Mouse (Mus musculus): ENCODE data around the gene Cckar. TPM values are rescaled to one million over a fixed set of nuclear protein-coding genes. Genes with fewer than 3 reads are reported as not detected.

Cckar gene
- total and polyA plus RNA-seq, 3 experiments: 0.11 TPM; not detected in 2

- Histone ChIP-seq H3K4me3 (ENCODE audit: low read depth, low read length) (no peak overlapping the region), H3K27me3 (ENCODE audit: insufficient read depth, low read length) (no peaks in the 10 kb centered on the region; the same call in 1 of the 2 replicates), H3K9me3 (replicated peaks) (no peaks in the 10 kb centered on the region), H3K4me1 (ENCODE audit: insufficient read depth, low read depth, low read length) (no peaks in the 10 kb centered on the region), H3K36me3 (replicated peaks) (no peaks in the 10 kb centered on the region)
- DNase-seq (ENCODE audit: low spot score): no peak
- no peak for ATAC-seq (ENCODE audit: extremely low read depth, insufficient number of reproducible peaks, low FRiP score, poor library complexity, severe bottlenecking)
- TF ChIP-seq GATA2 (IDR thresholded peaks at IDR 0.05; ENCODE audit: borderline replicate concordance, low read depth, low read length): no peak
- no peak for TF ChIP-seq GATA1 (IDR thresholded peaks at IDR 0.05; ENCODE audit: borderline replicate concordance, low read length)
- TF ChIP-seq CTCF (IDR thresholded peaks at IDR 0.05; ENCODE audit: low read depth, low read length): no peak
- TF ChIP-seq POLR2AphosphoS5 (IDR thresholded peaks at IDR 0.05; ENCODE audit: insufficient replicate concordance, low read depth, low read length): no peak
- TF ChIP-seq TAL1 (conservative IDR thresholded peaks at IDR 0.05; ENCODE audit: low read depth, low read length): no peak
Observed at GRCm38 (mm10) chr5:53692100-53692499, 15.4 kb downstream of the Cckar start.

DNA sequence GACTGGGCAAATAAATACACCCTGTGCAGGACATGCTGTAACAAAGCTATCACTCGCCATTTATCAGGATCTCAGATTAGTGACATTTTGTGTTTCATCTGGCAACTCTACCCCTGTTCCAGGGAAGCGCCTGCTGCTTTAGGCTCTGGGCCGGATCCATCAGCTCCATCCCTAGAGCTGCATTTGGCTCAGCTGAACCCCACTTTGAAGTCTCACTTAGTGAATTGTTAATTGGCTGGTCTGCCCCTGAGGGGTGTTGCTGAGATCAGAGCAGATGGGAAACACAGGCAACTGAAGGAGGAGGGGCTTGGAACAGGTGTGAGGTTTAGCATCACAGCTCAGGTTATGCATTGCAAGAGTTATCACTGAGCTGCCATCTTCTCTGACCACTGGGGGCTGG, 15.9 kb downstream of the Cckar start:
- DNase-seq (ENCODE audit: low spot score) (no peak), ATAC-seq (ENCODE audit: extremely low read depth, insufficient number of reproducible peaks, low FRiP score, poor library complexity, severe bottlenecking) (no peak)
- no peaks in the 10 kb centered on the region for H3K9me3 ChIP-seq (replicated peaks)
- H3K4me1 ChIP-seq (ENCODE audit: insufficient read depth, low read depth, low read length): no peaks in the 10 kb centered on the region
- H3K27me3 ChIP-seq (ENCODE audit: insufficient read depth, low read length): no peaks in the 10 kb centered on the region; the same call in 1 of the 2 replicates
- TF ChIP-seq POLR2AphosphoS5 (IDR thresholded peaks at IDR 0.05; ENCODE audit: insufficient replicate concordance, low read depth, low read length): no peak
- no peak for TF ChIP-seq CTCF (IDR thresholded peaks at IDR 0.05; ENCODE audit: low read depth, low read length)
- no peak for TF ChIP-seq GATA2 (IDR thresholded peaks at IDR 0.05; ENCODE audit: borderline replicate concordance, low read depth, low read length)
- no peak for TF ChIP-seq TAL1 (conservative IDR thresholded peaks at IDR 0.05; ENCODE audit: low read depth, low read length)
- TF ChIP-seq GATA1 (IDR thresholded peaks at IDR 0.05; ENCODE audit: borderline replicate concordance, low read length): no peak
- no peak overlapping the region for H3K4me3 ChIP-seq (ENCODE audit: low read depth, low read length)
- no peaks in the 10 kb centered on the region for H3K36me3 ChIP-seq (replicated peaks)

GRCm38 (mm10) chr5:53688326-53688725, 19.2 kb downstream of the Cckar start:
- ATAC-seq (ENCODE audit: extremely low read depth, insufficient number of reproducible peaks, low FRiP score, poor library complexity, severe bottlenecking) (no peak), DNase-seq (ENCODE audit: low spot score) (no peak)
- H3K4me3 ChIP-seq (ENCODE audit: low read depth, low read length): no peak overlapping the region
- H3K9me3 ChIP-seq (replicated peaks): no peaks in the 10 kb centered on the region
- H3K27me3 ChIP-seq (ENCODE audit: insufficient read depth, low read length): no peaks in the 10 kb centered on the region; the same call in 1 of the 2 replicates
- peaks cover 4% of the 10 kb centered on the region for H3K4me1 ChIP-seq (ENCODE audit: insufficient read depth, low read depth, low read length)
- no peaks in the 10 kb centered on the region for H3K36me3 ChIP-seq (replicated peaks)
- TF ChIP-seq TAL1 (conservative IDR thresholded peaks at IDR 0.05; ENCODE audit: low read depth, low read length) (no peak), GATA1 (IDR thresholded peaks at IDR 0.05; ENCODE audit: borderline replicate concordance, low read length) (no peak), POLR2AphosphoS5 (IDR thresholded peaks at IDR 0.05; ENCODE audit: insufficient replicate concordance, low read depth, low read length) (no peak), GATA2 (IDR thresholded peaks at IDR 0.05; ENCODE audit: borderline replicate concordance, low read depth, low read length) (no peak), CTCF (IDR thresholded peaks at IDR 0.05; ENCODE audit: low read depth, low read length) (no peak)

DNA sequence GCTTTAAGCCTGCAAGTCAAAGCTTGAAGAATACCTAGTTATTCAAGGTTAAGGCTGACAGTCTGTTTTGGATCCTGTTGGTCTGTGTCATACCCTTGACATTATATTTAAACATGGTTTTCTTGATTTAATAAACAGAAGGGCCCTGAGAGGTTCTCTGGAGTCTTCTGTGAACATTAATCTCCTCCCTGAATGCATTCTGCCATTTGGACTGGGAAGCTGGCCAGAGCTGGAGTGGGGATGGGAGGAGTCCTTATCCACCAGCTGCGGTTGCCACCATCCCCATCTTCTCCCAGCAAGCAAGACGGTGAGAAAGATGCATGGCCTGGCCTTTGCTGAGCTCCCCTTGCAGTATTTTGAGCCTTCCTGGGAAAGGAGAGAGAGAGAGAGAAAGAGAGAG, 21.1 kb downstream of the Cckar start:
- no peak for ATAC-seq (ENCODE audit: extremely low read depth, insufficient number of reproducible peaks, low FRiP score, poor library complexity, severe bottlenecking)
- H3K4me1 ChIP-seq (ENCODE audit: insufficient read depth, low read depth, low read length): peaks cover 4% of the 10 kb centered on the region
- no peak overlapping the region for H3K4me3 ChIP-seq (ENCODE audit: low read depth, low read length)
- H3K36me3 ChIP-seq (replicated peaks): no peaks in the 10 kb centered on the region
- H3K27me3 ChIP-seq (ENCODE audit: insufficient read depth, low read length): no peaks in the 10 kb centered on the region
- no peak for TF ChIP-seq CTCF (IDR thresholded peaks at IDR 0.05; ENCODE audit: low read depth, low read length)
- TF ChIP-seq GATA2 (IDR thresholded peaks at IDR 0.05; ENCODE audit: borderline replicate concordance, low read depth, low read length): no peak
- TF ChIP-seq GATA1 (IDR thresholded peaks at IDR 0.05; ENCODE audit: borderline replicate concordance, low read length): no peak
- no peak for TF ChIP-seq TAL1 (conservative IDR thresholded peaks at IDR 0.05; ENCODE audit: low read depth, low read length)
- TF ChIP-seq POLR2AphosphoS5 (IDR thresholded peaks at IDR 0.05; ENCODE audit: insufficient replicate concordance, low read depth, low read length): no peak
- H3K9me3 ChIP-seq (replicated peaks): no peaks in the 10 kb centered on the region
- DNase-seq (ENCODE audit: low spot score): no peak

- no peak for TF ChIP-seq TAL1 (conservative IDR thresholded peaks at IDR 0.05; ENCODE audit: low read depth, low read length)
- TF ChIP-seq CTCF (IDR thresholded peaks at IDR 0.05; ENCODE audit: low read depth, low read length): no peak
- no peak for TF ChIP-seq GATA1 (IDR thresholded peaks at IDR 0.05; ENCODE audit: borderline replicate concordance, low read length)
- TF ChIP-seq POLR2AphosphoS5 (IDR thresholded peaks at IDR 0.05; ENCODE audit: insufficient replicate concordance, low read depth, low read length): no peak
- no peak for TF ChIP-seq GATA2 (IDR thresholded peaks at IDR 0.05; ENCODE audit: borderline replicate concordance, low read depth, low read length)
- Histone ChIP-seq H3K27me3 (ENCODE audit: insufficient read depth, low read length) (no peaks in the 10 kb centered on the region), H3K36me3 (replicated peaks) (no peaks in the 10 kb centered on the region), H3K9me3 (replicated peaks) (no peaks in the 10 kb centered on the region), H3K4me1 (ENCODE audit: insufficient read depth, low read depth, low read length) (peaks cover 4% of the 10 kb centered on the region), H3K4me3 (ENCODE audit: low read depth, low read length) (no peak overlapping the region)
- ATAC-seq (ENCODE audit: extremely low read depth, insufficient number of reproducible peaks, low FRiP score, poor library complexity, severe bottlenecking) (no peak), DNase-seq (ENCODE audit: low spot score) (no peak)
Observed at GRCm38 (mm10) chr5:53685623-53686022, 21.9 kb downstream of the Cckar start.

DNA sequence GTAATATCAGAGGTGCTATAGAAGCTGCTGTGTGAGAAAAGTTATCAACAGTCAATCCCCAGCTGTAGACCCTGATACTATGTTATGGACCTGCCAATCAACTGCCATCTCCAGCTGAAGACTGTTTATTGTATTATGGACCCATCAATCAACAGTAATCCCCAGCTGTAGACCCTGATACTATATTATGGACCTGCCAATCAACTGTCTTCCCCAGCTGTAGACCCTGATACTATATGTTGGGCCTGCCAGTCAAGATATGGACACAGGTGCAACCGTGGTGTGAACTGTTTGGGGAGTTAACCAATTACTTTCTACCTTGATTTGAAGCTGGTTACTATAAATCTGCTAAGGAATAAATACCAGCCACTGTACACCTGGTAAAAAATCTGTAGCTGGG, 23.1 kb downstream of the Cckar start:
- no peak for ATAC-seq (ENCODE audit: extremely low read depth, insufficient number of reproducible peaks, low FRiP score, poor library complexity, severe bottlenecking)
- no peak for TF ChIP-seq CTCF (IDR thresholded peaks at IDR 0.05; ENCODE audit: low read depth, low read length)
- TF ChIP-seq TAL1 (conservative IDR thresholded peaks at IDR 0.05; ENCODE audit: low read depth, low read length): no peak
- no peak for TF ChIP-seq GATA2 (IDR thresholded peaks at IDR 0.05; ENCODE audit: borderline replicate concordance, low read depth, low read length)
- TF ChIP-seq POLR2AphosphoS5 (IDR thresholded peaks at IDR 0.05; ENCODE audit: insufficient replicate concordance, low read depth, low read length): no peak
- no peak for TF ChIP-seq GATA1 (IDR thresholded peaks at IDR 0.05; ENCODE audit: borderline replicate concordance, low read length)
- Histone ChIP-seq H3K9me3 (replicated peaks) (no peaks in the 10 kb centered on the region), H3K4me3 (ENCODE audit: low read depth, low read length) (no peak overlapping the region), H3K36me3 (replicated peaks) (no peaks in the 10 kb centered on the region), H3K4me1 (ENCODE audit: insufficient read depth, low read depth, low read length) (peaks cover 4% of the 10 kb centered on the region), H3K27me3 (ENCODE audit: insufficient read depth, low read length) (no peaks in the 10 kb centered on the region)
- DNase-seq (ENCODE audit: low spot score): no peak

Data from G1E (cell line).